ENCODE assay signal across 8 mouse cellular contexts in the genomic region with DNA sequence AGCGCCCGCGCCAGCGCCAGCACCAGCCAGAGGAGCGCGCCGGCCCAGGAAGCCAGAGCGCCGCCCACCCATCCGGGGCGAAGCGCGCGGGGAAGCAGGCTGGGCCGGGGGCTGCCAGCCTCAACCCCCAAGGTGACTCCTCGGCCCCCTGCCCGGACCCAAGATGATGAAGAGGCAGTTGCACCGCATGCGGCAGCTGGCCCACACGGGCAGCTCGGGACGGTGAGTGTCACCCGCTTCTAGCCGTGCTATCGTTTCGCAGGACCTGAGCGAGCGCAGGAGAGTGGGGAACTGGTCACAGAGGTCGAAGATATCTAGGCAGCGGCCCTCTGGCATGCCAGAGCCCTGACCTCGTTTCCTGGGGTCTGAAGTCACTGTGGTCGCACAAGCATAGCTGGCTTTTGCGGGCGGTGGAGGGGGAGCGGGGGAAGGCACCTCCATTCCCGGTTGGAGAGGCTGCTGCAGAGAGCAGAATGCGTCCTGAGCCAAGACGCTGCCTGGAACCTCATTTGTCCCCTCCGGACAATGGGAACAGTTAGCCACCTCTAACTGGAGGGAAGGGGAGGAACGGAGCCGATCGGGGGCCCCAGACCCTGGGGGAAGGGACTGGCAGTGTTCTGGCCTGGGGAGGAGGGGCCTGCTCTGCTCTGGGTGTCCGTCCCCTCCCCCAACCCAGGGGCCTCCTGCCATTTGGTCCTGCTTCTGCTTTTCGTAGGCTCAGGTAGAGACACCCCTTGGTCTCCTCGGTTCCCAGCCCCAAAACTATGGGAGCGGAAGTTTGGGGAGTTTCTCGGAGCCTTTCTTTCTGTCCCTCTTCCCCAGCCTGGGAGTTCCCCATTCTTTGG. TPM values are rescaled to one million over a fixed set of nuclear protein-coding genes. Genes with fewer than 3 reads are reported as not detected.
DNase-seq lines count a peak whose midpoint lies in the region; ATAC-seq and TF ChIP-seq lines count a peak whose summit lies in the region.

TSS of gene Sh3bp1 (plus strand) at position 29 of the 845 bp plus-strand sequence.

- peak; percentile 41 for DNase-seq in cerebellum, adult 8-10 months
- no peak for DNase-seq in cerebellum, adult 11-12 months
- DNase-seq in forebrain, postnatal 0 days, result peak; percentile 50
- DNase-seq in limb, embryonic 11.5 days (ENCODE audit: low spot score), result peak; percentile 79
- DNase-seq in midbrain, embryonic 11.5 days (ENCODE audit: low spot score, missing footprints), result peak; percentile 95
- peak; percentile 73 to 76 for DNase-seq in spleen, postnatal 36 days (ENCODE audit: low spot score in 2 of 2)

- no peak for TF ChIP-seq POLR2A in bone marrow macrophage, adult 2 months (IDR thresholded peaks at IDR 0.05; ENCODE audit: borderline replicate concordance, low read depth, low read length)

- peak; percentile 59; the same call in 1 of the 2 replicates for ATAC-seq in forebrain, postnatal 0 days
- ATAC-seq in hindbrain, embryonic 15.5 days (ENCODE audit: low FRiP score, low read depth), result no peak
- ATAC-seq in limb, embryonic 11.5 days (ENCODE audit: insufficient number of reproducible peaks, low FRiP score, low TSS enrichment, low read depth), result peak; percentile 66; the same call in 1 of the 2 replicates
- ATAC-seq in midbrain, embryonic 11.5 days (ENCODE audit: low FRiP score), result peak; percentile 20; the same call in 1 of the 2 replicates

- peaks cover 34% of the 10 kb centered on the region for H3K4me1 ChIP-seq in bone marrow macrophage, adult 2 months (ENCODE audit: control insufficient read depth, insufficient read depth, low read length)
- no peaks in the 10 kb centered on the region for H3K4me1 ChIP-seq in forebrain, postnatal 0 days (ENCODE audit: insufficient read depth)
- H3K4me1 ChIP-seq in hindbrain, embryonic 15.5 days (replicated peaks), result peaks cover 21% of the 10 kb centered on the region
- peaks cover 20% of the 10 kb centered on the region for H3K4me1 ChIP-seq in limb, embryonic 11.5 days (ENCODE audit: control insufficient read depth, insufficient read depth, low read length)
- peaks cover 17% of the 10 kb centered on the region for H3K4me1 ChIP-seq in midbrain, embryonic 11.5 days (ENCODE audit: control insufficient read depth, insufficient read depth, low read length)

- H3K9ac ChIP-seq in forebrain, postnatal 0 days, result peak within 1 kb of the TSS; percentile 56
- peak within 1 kb of the TSS; percentile 59 for H3K9ac ChIP-seq in hindbrain, embryonic 15.5 days
- H3K9ac ChIP-seq in limb, embryonic 11.5 days (ENCODE audit: low read length), result peak within 1 kb of the TSS; percentile 76
- H3K9ac ChIP-seq in midbrain, embryonic 11.5 days (ENCODE audit: low read length), result peak within 1 kb of the TSS; percentile 50

- H3K4me2 ChIP-seq in forebrain, postnatal 0 days (ENCODE audit: low read depth), result peak within 1 kb of the TSS; percentile 98
- H3K4me2 ChIP-seq in hindbrain, embryonic 15.5 days, result peak within 1 kb of the TSS; percentile 98
- H3K4me2 ChIP-seq in limb, embryonic 11.5 days (ENCODE audit: low read depth, severe bottlenecking), result peak within 1 kb of the TSS; percentile 77
- H3K4me2 ChIP-seq in midbrain, embryonic 11.5 days, result peak within 1 kb of the TSS; percentile 76

- 0 out of 2 replicates have a peak, but pooled peaks cover 4% of the 10 kb centered on the region for H3K27me3 ChIP-seq in forebrain, postnatal 0 days (ENCODE audit: insufficient read depth, low read length)
- peaks cover 15% of the 10 kb centered on the region; the same call in 1 of the 2 replicates for H3K27me3 ChIP-seq in hindbrain, embryonic 15.5 days
- no peaks in the 10 kb centered on the region for H3K27me3 ChIP-seq in limb, embryonic 11.5 days (ENCODE audit: control insufficient read depth, insufficient read depth, low read length)
- H3K27me3 ChIP-seq in midbrain, embryonic 11.5 days (ENCODE audit: control insufficient read depth, insufficient read depth, low read length), result peaks cover 9% of the 10 kb centered on the region

- H3K27ac ChIP-seq in bone marrow macrophage, adult 2 months (ENCODE audit: insufficient read depth, low read depth, low read length), result peak within 1 kb of the TSS; percentile 89
- 0 out of 2 replicates have a peak within 1 kb of the TSS, but pooled peaks have one; percentile 35 for H3K27ac ChIP-seq in forebrain, postnatal 0 days (ENCODE audit: low read depth, low read length)
- no peak within 1 kb of the TSS for H3K27ac ChIP-seq in hindbrain, embryonic 15.5 days (replicated peaks)
- H3K27ac ChIP-seq in limb, embryonic 11.5 days (replicated peaks; ENCODE audit: low read depth, low read length), result peak within 1 kb of the TSS; percentile 42; the same call in 1 of the 2 replicates
- H3K27ac ChIP-seq in midbrain, embryonic 11.5 days (ENCODE audit: low read depth, low read length), result no peak within 1 kb of the TSS

- no peaks in the 10 kb centered on the region for H3K9me3 ChIP-seq in forebrain, postnatal 0 days (ENCODE audit: low read length)
- no peaks in the 10 kb centered on the region for H3K9me3 ChIP-seq in hindbrain, embryonic 15.5 days
- H3K9me3 ChIP-seq in limb, embryonic 11.5 days (ENCODE audit: control insufficient read depth, low read length), result no peaks in the 10 kb centered on the region
- no peaks in the 10 kb centered on the region for H3K9me3 ChIP-seq in midbrain, embryonic 11.5 days (ENCODE audit: control insufficient read depth, low read length)

- no peak for TF ChIP-seq CTCF in bone marrow macrophage, adult 2 months (IDR thresholded peaks at IDR 0.05; ENCODE audit: low read depth, low read length)
- TF ChIP-seq CTCF in forebrain, postnatal 0 days (IDR thresholded peaks at IDR 0.05; ENCODE audit: low read depth), result no peak

- peak within 1 kb of the TSS; percentile 77 for H3K4me3 ChIP-seq in bone marrow macrophage, adult 2 months (ENCODE audit: insufficient read depth, low read length)
- peak within 1 kb of the TSS; percentile 48 for H3K4me3 ChIP-seq in forebrain, postnatal 0 days (ENCODE audit: low read depth, low read length)
- peak within 1 kb of the TSS; percentile 59 for H3K4me3 ChIP-seq in hindbrain, embryonic 15.5 days
- H3K4me3 ChIP-seq in limb, embryonic 11.5 days (ENCODE audit: low read depth, low read length), result peak within 1 kb of the TSS; percentile 85
- H3K4me3 ChIP-seq in midbrain, embryonic 11.5 days (ENCODE audit: low read depth, low read length), result peak within 1 kb of the TSS; percentile 38

- no peaks in the 10 kb centered on the region for H3K36me3 ChIP-seq in forebrain, postnatal 0 days (ENCODE audit: insufficient read depth)
- H3K36me3 ChIP-seq in hindbrain, embryonic 15.5 days, result no peaks in the 10 kb centered on the region
- 0 out of 2 replicates have a peak, but pooled peaks cover 5% of the 10 kb centered on the region for H3K36me3 ChIP-seq in limb, embryonic 11.5 days (ENCODE audit: control insufficient read depth, insufficient read depth, low read length)
- no peaks in the 10 kb centered on the region for H3K36me3 ChIP-seq in midbrain, embryonic 11.5 days (ENCODE audit: control insufficient read depth, insufficient read depth, low read length)

- 2% methylated on average over 46 of the region's 47 CpGs for WGBS in forebrain, postnatal 0 days
- 2% methylated on average over 47 of the region's 47 CpGs for WGBS in hindbrain, embryonic 15.5 days
- WGBS in limb, embryonic 11.5 days, result under 1% methylated on average over 44 of the region's 47 CpGs
- under 1% methylated on average over 47 of the region's 47 CpGs for WGBS in midbrain, embryonic 11.5 days

RNA-seq across cellular contexts. Expression of gene Sh3bp1, which starts in this region (rescaled TPM):
- 158 and 180 TPM in 2 replicates for polyA plus RNA-seq in bone marrow macrophage, adult 2 months (2012; ENCODE audit: insufficient read depth, insufficient read length, missing spikeins)
- total RNA-seq in forebrain, postnatal 0 days (2014; rRNA removed), result 2.0 and 6.4 TPM in 2 replicates
- 3.3 and 4.3 TPM in 2 replicates for polyA plus RNA-seq in forebrain, postnatal 0 days (2015; fragmentation: Nextera tagmentation; extraction: Ambion mirVana)
- polyA plus RNA-seq in hindbrain, embryonic 15.5 days (2015; fragmentation: Nextera tagmentation; extraction: Ambion mirVana), result 4.2 and 4.5 TPM in 2 replicates
- 45.0 and 50.9 TPM in 2 replicates for polyA plus RNA-seq in limb, embryonic 11.5 days (2014; fragmentation: Nextera tagmentation; extraction: Ambion mirVana)
- polyA plus RNA-seq in midbrain, embryonic 11.5 days (2014; fragmentation: Nextera tagmentation; extraction: Ambion mirVana), result 9.1 and 10.3 TPM in 2 replicates

Comparison
In these comparisons a context has a peak if more than half of its experiments do, and no peak if none do; other contexts are left out.
1. H3K27ac ChIP-seq: peak in bone marrow macrophage, adult 2 months (single experiment), forebrain, postnatal 0 days (single experiment) and limb, embryonic 11.5 days (single experiment); none in hindbrain, embryonic 15.5 days (single experiment) and midbrain, embryonic 11.5 days (single experiment).
2. Peak in every context shown above with its lines, with median percentiles within 50 percentile points of each other: H3K4me3 ChIP-seq, H3K4me2 ChIP-seq and H3K9ac ChIP-seq.